Mouse (Mus musculus): ENCODE measurements around the gene Ubr4.

Ubr4 gene

DNA sequence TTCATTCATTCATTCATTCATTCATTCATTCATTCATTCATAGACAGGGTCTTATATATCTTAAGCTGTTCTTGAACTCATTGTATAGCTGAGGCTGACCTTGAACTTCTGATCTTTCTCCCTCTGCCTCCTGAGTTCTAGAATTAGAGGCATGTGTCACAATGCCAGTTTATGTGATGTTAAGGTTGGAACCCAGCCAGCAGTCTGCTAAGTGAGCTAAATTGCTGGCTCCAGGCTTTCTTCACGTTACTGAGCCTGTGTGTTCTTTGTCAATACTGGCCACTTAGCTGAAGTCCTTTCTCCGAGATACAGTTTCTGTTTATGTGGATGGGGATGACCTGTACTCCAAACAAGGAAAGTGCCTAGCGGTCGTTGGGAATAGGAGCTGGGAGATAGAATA, 78.5 kb downstream of the Ubr4 start:
- in situ Hi-C loops (cut with MboI) = no loop called here

DNA sequence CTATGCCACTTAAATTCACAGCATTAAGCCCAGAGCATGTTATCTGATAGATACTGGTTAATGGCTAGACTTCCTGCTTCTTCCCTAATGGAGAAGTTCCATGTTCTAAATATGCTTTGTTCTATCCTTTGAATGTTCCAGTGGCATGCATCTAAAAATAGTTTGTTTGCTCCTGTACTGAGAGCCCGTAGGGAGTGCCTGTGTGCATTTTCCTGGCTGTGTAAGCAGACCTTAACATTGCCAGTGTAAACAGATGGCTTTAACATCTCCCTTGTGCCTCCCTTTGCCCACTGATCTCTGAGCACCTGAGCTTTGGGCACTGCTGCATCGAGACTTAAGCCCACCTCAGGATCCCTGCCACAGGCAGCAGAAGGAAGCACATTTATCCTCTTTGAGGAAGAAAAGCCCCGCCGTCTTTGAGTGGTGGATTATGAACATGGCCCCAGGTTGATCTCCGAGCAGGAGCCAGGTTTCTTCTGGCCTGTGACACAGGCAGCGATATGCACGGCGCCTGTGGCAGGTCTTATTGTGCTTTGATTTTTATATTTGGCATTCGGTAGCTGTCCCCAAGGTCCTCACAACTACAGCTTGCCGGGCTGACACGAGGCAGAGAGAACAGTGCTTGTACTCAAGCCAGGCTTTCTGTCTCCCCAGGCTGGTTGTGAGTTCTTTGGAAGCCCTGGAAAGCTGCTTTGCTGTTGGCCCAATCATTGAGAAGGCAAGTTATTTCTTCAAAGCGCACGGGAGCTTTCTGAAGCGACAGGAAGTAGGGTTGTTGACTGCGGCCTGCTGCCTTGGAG, 80.8 kb downstream of the Ubr4 start:
- in situ Hi-C loops (cut with MboI) = no loop called here

DNA sequence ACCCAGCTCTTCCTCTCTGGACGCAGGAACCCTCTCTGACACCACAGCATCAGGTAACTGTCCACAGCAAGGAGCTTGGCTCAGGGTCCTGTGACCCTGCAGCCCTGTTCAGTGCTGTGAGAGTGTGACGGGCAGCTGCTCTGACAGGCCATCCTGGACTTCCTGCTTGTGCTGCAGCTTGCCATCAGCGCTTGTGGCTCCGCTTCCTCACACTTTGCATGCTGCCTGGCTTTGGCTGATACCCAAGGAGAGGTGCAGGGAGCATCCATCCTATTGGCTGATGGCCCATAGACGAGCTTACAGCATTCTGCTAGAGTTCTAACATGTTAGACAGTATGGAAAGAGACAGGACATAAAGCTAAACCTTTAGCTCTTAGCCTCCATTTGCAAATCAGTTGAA, 88.8 kb downstream of the Ubr4 start:
- in situ Hi-C loops (cut with MboI) = no loop called here

DNA sequence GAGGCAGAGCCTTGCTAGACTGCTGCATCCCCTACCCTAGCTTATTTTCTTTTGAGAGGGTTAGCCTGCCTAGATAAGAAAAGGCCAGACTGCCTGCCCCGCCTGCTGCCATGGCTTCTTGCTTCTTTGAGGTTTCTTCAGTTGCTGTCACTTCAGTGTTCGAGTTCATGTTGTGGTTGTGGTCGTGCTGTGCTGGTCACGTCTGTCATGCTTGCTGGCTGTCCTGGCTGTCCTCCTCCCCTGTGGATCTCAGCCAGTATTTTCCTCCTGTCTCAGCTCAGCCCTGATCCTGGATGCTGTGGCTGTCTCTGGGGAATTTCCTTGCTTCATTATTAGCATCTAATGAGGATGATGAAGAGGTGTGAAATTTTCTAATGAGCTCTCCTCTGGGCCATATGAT, 89.4 kb downstream of the Ubr4 start:
- in situ Hi-C loops (cut with MboI) = no loop called here

DNA sequence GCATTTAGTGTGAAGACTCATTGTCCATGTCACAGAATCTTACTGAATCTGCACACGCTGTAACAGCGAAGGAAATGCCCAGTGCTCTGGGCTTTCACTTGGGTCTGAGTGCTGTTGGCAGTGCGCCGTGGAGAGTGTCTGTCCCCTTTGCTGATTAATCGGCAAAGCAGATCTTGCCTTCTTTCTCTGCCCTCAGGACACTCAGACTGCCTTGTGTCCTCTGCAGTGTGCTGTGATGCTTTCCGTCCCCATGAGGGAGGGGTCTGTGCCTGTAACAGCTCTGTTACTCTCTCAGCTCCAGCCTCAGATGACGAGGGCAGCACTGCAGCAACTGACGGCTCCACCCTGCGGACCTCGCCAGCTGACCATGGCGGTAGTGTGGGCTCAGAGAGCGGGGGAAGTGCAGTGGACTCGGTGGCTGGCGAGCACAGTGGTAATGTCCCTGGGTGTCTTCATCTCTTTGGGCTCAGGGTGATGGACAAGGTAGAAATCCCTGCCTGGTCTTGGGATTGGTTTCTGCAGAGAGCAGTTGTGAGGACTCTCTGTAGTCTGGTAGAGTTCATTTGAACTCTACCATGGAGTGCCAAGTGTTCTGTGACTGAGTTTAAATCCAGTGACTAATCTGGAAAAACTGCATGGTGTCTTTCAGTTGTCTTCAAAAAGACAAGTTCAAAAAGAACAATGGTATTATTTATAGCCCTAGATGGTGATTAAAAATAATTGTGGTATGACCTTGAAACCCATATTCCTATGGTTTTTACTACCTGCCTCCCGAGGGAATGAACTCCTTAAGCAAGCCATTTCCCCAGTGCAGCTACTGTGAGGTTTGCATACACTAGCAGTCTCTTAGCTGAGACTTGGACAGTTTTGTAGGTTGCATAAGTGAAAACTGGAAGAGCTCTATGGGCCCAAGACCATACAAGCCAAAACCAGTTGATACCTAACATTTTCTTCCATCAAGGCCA, 90.3 kb downstream of the Ubr4 start:
- in situ Hi-C loops (cut with MboI) = no loop called here

DNA sequence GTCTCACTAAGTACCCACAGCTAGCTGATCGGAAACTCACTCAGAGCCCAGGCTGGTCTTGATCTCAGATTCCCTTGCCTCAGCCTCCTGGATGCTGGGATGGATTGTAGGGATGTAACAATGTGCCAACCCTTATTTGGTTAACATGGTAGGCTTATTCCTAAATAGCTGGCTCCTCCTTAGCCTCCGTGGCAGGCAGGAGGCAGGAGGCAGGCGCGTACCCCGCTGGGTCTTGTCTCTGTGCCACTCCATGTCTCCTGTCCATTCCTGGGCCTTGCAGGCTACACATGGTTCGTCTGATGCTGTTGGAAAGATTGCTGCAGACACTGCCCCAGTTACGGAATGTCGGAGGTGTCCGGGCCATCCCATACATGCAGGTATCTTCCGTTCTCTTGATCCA, 91.9 kb downstream of the Ubr4 start:
- in situ Hi-C loops (cut with MboI) = no loop called here

DNA sequence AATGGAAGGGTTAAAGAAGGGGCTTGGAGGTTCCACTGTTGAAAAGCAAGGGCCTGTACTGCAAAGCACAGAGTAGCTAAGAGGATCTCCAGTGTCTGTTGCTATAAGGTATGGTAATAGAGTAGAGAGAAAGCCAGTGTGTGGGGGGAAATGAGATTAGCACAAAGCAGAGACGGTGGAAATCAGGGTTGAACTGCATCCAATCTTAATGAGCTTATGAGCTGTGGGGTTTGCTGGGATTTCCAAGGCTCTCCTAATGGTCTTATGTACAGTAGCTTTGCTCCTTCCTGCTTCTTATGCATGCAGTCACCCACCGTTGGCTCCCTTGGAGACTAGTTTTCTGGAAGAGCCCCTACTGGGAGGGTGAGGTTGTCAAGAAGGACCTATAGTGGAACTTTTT, 93.8 kb downstream of the Ubr4 start:
- in situ Hi-C loops (cut with MboI) = no loop called here

DNA sequence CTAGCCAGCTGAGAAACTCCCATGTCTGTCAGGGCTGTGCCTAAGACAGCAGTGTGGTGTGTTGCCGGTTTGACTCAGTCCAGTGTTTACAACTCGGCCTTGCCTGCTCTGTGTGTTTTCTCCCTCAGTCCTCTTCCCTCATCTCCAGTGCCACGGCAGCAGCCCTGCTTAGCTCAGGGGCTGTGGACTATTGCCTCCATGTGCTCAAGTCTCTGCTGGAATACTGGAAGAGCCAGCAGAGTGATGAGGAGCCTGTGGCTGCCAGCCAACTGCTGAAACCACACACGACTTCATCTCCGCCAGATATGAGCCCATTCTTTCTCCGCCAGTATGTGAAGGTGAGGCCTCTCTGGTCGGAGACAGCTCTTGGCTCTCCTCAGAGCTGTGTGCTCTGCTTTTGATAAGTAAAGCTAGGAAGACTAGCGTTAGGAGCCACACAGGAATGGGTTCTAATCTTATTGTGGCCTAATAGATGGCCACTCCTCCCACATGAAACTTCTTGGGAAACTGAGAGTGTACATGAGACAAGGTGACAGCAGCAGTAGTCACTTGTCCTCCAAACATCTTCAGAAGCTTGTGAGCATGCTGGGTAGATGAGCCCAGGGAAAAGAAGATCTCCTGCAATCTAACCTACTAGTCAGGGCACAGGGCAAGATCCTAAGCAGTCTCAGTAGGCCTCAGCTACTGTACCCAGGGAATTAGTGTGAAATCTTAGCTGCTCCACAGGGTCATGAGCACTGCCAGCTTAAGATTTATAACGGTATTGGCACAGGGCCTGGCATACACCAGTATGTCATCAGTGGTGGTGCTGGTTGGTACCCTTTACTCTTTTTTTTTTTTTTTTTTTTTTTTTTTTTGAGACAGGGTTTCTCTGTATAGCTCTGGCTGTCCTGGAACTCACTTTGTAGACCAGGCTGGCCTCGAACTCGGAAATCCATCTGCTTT, 94.6 kb downstream of the Ubr4 start:
- in situ Hi-C loops (cut with MboI) = no loop called here

DNA sequence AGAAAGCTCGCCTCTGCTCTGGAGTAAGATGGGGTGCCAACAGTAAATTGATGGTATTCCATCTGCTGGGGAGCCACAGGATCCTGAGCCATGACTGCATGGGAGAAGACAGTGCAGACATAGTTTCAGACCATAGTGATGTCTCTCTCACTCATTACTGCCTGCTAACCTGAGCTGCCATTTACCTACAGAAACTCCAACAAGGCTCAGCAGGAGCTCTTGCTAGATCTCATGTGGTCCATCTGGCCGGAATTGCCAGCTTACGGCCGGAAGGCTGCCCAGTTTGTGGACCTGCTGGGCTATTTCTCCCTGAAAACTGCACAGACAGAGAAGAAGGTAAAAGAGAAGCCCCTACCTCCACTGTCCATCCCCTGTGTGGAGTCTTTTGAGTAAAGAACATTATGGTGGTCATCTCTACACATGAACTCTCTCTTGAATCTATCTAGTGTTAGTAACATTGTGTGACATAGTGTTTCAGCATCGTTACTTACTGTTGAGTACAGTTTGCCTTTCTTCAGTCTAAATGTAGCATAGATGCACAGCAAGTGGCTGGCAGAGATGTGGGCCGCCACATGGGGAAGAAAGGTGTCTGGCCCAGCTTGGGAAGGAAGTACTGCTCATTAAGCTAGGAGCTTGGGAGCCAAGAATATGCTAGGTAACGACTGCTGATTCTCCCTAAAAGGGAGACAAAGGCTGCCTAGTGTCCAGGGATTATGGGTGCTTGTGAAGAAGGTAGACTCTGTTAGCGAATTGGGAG, 100.7 kb downstream of the Ubr4 start:
- in situ Hi-C loops (cut with MboI) = no loop called here

DNA sequence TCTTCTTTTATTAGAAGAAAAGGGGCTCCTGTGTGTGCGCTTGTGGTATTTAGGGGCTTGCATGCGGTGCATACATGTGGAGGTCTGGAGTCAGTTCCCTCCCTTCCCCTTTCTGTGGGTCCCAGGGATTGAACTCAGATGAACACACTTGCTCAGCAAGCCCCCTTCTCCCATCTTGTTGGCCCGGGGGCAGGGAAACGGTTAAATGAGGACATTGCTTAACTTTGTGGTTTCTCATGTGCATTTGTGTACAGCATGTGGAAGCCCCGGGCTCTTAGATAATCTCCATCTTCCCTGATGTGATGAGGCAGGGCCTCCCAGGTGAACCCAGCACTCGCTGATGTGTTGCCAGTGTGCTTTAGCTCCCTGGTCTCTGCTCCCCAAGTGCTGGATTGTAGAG, 101.9 kb downstream of the Ubr4 start:
- in situ Hi-C loops (cut with MboI) = no loop called here

DNA sequence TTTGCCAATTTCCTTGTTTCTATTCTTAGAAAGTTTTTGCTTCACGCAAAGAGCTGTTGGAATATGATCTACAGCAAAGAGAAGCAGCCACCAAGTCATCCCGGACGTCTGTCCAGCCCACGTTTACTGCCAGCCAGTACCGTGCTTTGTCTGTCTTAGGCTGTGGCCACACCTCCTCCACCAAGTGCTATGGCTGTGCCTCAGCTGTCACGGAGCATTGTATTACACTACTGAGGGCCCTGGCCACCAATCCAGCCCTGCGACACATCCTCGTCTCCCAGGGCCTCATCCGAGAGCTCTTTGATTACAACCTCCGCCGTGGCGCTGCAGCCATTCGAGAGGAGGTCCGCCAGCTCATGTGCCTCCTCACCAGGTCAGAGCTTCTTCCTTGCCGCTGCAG, 107.6 kb downstream of the Ubr4 start:
- in situ Hi-C loops (cut with MboI) = no loop called here

DNA sequence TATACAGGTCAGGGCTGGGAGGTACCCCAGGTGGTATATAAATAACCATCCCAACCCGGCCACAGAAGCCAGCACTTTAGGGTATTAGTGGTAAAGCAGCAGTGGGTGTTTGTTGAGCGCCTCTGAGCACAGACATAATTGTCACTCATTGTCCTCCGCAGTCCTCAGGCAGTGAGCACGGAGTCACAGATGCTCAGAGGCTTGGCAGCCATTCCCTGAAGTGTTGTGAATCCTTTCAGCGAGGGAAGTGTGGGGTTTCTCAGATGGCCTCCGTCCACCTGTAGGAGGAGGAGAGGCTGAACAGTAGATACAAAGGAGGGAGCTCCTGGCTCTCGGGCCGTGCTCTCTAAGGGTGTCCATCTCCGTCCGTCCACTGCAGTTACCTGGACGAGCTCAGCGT, 111.8 kb downstream of the Ubr4 start:
- in situ Hi-C loops (cut with MboI) = no loop called here

DNA sequence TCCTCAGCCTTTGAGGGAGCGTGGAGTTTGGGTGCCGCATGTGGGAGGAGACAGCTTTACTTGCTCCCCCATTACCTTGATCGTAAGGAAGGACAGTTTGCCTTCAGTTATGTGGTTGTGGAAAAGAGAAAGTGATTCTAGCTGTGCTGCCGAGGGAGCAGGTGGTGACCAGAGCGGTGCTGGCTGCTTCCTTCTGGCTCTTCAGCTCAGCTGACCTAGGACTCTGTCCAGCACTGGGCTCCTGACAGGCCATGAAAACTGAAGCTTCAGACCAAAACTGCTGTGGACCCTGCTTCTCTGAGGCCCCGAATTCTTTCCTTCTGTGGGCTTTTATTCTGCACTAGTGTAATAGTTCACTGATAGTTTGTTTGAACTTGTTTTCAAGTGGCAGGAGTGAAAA, 114.1 kb downstream of the Ubr4 start:
- in situ Hi-C loops (cut with MboI) = no loop called here

DNA sequence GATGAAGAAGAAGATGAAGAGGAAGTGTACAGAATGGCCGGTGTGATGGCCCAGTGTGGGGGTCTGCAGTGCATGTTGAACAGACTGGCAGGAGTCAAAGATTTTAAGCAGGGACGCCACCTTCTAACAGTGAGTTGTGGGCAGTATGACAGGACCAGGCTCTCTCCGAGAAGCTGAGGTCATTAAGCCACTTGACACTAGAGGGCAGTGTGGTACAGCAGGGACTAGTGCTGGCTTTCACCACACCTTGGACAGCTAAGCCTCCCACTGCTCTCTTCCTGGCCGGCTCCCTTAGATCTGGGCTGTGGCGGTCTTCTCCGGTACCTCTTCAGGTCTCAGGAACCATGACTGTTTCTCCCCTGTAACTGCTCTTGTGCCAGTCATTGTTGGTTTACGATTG, 117.8 kb downstream of the Ubr4 start:
- in situ Hi-C loops (cut with MboI) = no loop called here

DNA sequence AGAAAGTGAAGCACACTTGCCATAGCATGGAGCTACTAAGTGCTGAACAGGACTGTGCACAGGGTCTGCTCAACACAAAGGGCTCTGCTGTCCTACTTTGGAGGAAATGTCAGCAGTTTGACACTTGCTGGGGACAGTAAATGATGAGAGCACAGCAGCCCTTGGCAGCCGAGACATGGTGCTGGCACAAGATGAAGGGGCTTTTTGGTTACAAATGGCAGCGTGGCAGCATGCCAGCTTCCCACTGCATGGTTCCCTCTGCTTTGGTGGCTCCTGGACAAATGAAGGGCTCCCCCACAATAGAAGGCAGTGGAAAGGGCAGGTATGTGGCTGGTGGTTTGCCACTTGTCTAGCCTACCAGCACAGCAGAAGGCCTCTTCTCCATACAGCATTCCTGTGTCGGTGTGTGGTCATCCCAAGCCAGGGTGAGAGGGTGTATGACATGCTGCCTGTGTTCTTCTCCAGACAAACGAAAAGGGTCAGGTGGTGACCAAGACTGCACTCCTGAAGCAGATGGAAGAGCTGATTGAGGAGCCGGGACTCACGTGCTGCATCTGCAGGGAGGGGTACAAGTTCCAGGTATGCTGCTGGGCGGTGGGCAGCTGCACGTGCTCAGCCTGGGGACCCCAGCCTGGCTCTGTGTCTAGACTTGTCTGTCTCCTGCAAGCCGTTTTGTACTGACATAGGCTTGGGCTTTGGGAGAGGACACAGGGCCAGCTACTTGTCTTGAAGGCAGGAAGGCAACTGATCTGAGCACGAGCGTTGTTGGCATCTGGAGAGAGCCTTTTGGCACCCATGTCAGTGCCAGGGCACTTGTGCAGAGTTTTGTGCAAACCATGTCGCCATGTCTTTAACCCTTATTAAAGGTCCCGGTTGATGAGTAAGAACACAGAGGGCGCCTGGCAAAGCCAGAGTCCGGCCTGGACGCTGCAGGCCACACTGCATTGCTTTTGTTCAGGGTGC, 124.5 kb downstream of the Ubr4 start:
- in situ Hi-C loops (cut with MboI) = no loop called here

DNA sequence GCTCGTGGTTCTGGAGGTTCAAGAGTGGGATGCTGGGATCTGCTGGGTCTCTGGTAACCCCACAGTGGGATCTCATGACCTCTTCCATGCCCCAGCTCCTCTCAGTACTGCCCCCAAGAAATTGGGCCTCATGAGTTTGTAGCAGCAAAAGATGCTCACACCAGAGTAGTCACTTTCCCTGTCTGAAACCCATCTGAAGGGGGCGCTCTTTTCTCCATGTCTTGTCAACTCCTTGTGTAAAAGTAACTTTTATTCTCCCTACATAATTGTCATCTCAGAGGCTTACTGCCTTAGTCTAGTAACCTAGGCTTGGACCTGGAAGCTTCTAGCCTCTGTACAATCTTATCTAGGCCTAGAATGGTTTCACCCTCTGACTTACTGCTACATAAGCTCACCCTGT, 125.6 kb downstream of the Ubr4 start:
- in situ Hi-C loops (cut with MboI) = no loop called here

DNA sequence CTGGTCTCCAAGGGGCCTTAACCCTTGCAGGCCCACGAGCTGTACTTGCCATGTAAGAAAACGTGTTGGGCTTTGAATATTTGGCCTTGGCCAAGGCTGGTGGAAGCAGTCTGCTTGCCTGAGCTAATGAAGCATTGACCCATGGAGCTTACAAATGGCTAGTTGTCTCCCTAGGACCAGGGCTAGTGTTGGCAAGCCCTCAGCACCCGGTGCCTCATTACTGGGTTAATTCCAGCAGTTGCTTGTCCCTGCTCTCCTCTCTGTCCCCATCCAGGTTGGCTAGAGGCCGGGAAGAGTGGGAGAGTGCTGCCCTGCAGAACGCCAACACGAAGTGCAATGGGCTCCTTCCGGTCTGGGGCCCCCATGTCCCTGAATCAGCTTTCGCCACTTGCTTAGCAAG, 126.8 kb downstream of the Ubr4 start:
- in situ Hi-C loops (cut with MboI) = no loop called here

DNA sequence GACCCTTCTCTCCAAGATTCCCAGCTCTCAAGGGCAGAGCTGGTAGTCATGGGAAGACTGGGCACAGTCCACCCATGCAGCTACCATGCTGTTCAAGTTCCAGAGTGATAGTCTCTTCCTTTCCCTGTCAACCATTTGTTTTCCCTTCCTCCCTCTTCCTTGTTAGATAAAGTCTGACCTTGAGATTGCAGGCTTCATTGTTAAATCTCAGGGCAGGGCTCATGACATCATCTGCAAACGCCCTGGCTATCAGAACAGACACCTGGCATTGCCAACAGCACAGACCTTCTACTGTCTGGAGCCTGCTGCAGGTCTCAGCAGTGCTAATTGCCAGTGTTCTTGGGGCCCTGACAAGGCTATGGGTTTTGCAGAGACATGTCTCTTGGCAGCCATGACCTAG, 129.0 kb downstream of the Ubr4 start:
- in situ Hi-C loops (cut with MboI) = no loop called here

DNA sequence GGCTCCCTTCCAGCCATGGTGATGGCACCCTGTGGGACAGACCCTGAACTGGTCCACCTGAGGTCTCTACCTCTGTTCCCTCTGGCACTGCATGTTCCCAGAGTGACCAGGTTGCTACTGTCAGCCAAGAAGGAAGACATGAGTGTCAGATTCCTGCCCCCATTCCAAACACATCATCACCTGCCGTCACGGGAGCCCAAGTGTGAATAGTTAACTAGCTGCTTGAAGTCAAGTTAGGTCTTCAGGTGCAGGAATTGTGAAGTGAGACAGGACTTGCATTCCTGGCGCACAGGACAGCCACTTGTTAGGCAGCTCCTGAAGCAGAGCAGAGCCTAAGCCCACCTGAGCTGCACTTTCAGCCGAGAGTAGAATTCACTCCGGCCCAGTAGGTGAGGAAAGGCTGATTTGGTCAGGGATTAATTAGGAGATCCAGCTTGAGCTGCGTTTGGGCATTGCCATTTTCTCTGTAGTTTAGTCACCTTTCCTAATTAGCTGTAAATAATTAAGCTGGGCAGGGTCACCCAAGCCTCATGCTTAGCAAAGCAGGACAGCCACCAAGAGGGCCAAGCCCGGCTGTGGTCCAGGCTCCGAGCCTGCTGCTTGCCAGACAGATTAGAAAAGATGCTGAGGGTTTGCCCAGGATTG, 131.2 kb downstream of the Ubr4 start:
- in situ Hi-C loops (cut with MboI) = no loop called here

DNA sequence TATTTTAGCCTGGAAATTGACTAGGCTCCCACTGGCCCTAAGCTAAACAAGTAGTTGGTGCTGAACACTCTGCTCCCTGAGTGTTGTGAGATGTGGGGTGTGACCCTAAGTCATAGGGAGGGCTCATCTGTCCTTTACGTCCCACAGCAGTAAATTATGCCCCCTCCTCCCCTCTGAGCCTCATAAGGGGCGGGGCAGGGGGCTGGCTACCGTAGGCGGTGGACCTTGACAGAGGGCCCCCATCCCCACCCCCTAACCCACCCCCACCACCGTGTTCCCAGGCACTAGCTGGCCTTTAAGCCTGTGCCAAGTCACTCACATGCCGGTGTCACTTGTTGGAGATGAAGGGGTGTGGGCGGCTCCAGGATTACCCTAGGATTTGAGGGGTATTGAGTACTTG, 132.1 kb downstream of the Ubr4 start:
- in situ Hi-C loops (cut with MboI) = no loop called here

All from mature B cell (primary cell).